Mouse (Mus musculus) spleen, adult 12 weeks (tissue): ENCODE measurements around the gene Syngr1.

ENCODE experiments used
- DNase-seq: peaks from one replicate; pipeline ENCODE4 v3.0.0; 2022; ENCODE audit warnings: low spot score

Syngr1 gene

DNA sequence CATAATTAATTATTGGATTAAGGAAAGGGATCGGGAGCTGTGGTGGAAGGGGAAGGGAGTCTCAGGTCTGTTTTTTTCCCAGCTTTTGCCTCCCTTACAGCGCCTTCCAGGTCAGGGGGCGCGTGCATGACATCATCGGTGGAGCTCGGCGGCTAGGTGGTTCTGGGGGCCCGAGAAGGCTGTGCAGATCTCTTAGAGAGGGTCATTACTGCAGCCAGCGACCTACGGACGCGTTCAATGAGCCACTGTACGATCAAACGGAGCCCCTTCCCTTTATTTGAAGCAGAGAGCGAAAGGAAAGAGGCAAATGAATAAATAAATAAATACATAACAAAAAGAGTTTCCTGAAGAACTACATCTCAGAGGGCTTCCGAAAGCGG lies 403 bp upstream of the Syngr1 start:
- no peak for DNase-seq

- DNase-seq, result no peak
Observed at GRCm38 (mm10) chr15:80092041-80092441, 907 bp downstream of the Syngr1 start.

- DNase-seq, result no peak
Observed at GRCm38 (mm10) chr15:80092599-80092998, 1.5 kb downstream of the Syngr1 start.

DNA sequence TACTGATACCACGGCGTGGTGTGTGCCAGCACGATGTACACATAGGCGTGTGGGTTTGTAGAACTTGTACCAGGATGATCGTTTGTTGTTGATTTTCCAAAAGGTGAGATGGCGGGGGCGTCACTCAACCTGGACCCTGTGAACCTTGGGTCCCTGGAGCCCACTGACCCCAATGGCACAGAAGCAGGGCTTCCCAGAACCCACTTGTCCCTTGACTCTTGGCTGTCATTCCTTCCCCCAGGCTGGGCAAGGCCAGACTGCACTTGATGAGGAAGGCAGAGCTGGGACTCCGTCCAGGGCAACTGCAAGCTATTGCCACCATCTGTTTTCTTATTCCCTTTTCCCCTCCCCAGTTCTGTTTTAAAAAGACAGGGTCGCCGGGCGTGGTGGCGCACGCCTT lies 3.1 kb downstream of the Syngr1 start:
- no peak for DNase-seq

DNA sequence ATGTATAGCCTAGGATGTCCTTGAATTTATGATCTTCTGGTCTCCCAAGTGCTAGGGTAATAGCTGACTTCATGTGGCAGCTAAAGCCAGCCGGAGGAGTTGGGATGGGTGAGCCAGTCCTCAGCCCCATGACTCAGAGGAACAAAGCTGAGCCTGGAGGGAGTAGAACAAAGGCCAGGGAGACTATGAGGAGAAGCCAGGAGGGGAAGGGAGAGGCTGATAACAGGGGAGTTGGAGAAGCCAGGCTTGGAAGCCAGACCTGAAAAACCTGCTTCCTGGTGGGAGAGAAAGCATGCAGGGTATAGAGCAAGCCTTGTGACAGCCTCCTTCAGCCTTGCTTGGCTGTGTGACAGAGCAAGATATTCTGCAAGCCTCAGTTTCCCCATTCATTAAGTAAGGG lies 4.5 kb downstream of the Syngr1 start:
- no peak for DNase-seq

DNA sequence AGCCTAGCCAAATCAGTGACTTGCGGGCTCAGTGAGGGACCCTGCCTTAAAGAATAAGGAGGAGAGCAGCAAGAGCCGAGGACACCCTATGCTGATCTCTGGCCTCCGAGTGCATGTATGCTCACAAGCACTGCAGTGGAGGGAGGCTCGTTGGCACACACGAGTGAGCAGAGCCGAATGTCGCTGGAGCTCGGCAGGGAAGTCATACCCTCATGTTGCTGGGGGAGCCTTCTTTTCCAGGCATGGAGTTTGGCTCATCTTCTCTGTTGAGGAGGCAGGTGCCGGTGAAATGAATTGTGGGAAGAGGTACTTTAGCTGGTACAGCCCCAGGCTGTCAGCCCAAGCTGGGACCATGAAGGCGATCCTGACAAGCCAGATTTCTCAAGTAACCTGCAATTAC lies 5.3 kb downstream of the Syngr1 start:
- DNase-seq, result no peak

DNA sequence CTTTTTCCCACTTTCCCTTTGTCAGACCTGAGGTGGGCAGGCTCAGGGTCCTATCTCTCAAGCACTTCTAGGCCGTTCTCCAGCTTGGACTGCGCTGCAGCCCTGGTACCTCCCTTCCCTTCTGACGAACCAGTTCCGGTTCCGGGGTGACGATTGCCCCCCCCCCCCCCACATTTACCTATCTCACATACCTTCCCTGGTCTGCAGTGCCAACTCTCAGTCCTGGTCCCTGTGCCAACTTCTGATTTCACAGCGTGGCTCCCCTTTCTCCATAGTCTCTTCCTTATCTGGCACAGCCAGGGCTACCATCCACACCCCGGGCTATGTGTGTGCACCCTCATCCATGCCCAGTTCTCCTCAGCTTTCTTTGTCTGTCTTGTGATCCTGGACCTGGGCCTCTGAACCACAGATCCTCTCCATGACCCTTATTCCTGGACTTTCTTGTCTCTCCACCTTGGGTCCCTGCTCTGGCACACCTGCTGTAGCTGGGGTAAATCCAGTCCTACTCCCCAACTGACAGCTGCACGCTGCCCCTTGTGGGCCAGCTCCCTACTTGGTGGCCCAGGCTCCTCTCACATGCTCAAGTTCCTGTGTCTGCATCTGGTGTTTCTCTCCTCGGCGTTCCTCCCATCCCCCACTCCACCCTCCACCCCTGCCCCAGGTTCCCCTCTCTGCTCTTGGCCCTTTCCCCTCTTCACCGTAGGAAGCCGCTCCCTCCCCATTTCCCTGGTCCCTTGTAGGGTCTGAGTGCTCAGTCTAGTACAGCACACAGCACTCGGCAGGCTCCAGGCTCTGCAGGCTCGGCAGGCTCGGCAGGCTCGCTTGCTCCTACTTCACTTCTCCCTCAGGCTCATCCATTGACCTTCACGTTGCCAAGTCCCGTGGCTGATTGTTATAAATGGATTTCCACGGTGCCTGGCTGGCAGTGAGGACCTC lies 6.1 kb downstream of the Syngr1 start:
- peak; percentile 57 for DNase-seq

DNA sequence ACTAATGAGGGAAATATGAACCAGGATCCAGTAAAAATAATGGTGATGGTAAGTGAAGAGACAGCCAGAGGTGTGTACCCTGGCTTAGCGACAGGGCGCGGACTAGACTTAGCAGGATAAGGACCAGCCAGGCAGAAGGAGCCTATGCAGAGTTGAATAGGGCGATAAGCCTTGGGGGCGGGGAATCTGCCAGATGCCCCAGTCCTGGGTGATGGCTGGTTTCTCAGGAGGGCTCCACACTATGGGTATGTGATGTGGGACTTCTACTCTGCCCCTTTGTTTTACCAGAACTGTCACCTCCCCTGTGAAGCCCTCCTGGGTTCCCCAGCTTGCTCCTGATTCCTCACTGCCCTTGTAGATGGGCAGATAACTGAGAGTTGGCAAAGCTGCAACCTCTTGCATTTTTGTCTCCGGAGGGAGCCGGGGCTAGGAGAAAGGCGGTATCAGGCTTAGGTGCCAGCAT lies 6.9 kb downstream of the Syngr1 start:
- DNase-seq, result peak; percentile 71

DNA sequence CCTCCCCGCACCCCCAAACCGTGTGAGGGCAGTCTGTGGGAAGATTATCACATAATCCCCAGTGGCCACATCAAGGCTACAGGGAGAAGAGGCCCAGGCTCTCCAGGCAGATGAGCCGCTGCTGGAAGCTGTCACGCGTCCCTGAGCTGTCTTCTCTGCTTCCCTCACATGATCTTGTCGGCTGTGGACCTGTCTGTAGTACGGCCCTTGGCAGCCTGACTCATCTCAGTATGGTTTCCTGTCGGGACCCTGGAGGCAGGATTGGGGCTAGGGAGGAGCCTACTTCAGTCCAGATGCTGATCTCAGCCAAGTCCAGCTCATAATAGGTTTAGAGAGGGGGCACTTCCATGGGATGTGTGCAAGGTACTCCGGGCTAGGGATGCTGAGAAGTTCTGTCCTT lies 7.7 kb downstream of the Syngr1 start:
- no peak for DNase-seq

- DNase-seq, result no peak
Observed at GRCm38 (mm10) chr15:80099477-80099876, 8.3 kb downstream of the Syngr1 start.

DNA sequence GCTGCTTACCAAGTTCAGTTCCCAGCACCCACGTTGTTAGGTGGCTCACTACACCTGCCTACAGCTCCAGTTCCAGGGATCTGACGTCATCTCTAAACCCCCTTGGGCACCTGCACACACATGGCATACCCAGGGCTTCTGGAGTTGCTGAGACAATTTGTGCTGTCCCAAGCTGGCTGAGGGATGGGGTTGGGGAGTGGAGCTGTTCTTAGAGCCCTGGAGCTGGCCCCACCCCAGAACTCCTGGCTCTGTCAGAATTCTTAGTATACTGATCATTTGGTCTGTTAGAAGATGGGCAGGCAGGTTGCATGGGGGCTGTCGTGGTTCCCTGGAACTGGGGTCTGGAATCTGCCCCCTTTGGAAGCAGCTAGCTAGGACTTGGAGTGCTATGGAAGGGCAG lies 9.1 kb downstream of the Syngr1 start:
- DNase-seq, result no peak

DNA sequence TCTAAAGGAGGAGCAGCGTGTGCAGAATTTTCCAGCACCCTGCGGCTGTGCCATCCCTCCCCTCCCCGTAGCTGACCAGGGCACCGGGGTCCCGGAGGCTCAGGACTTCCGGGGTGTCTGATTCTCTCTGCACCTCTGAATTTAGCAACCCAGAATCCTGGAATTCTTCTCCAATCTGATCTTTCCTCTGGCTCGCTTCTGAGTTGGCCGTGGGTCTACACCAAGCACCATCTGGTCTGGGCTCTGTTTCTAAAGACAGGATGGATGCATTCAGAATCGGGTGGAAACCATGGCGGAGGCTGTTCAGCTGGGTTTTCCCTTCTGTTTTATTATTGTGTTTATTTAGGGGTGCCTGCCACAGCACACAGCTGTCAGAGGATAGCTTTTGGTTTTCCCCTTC lies 9.7 kb downstream of the Syngr1 start:
- no peak for DNase-seq

GRCm38 (mm10) chr15:80101503-80101902 lies 10.4 kb downstream of the Syngr1 start:
- no peak for DNase-seq

- no peak for DNase-seq
Observed at GRCm38 (mm10) chr15:80102495-80102894, 11.4 kb downstream of the Syngr1 start.

GRCm38 (mm10) chr15:80105490-80106410 lies 14.6 kb downstream of the Syngr1 start:
- DNase-seq, result no peak

- no peak for DNase-seq
Observed at GRCm38 (mm10) chr15:80107143-80107542, 16.0 kb downstream of the Syngr1 start.

GRCm38 (mm10) chr15:80107575-80107974 lies 16.4 kb downstream of the Syngr1 start:
- DNase-seq, result no peak

DNA sequence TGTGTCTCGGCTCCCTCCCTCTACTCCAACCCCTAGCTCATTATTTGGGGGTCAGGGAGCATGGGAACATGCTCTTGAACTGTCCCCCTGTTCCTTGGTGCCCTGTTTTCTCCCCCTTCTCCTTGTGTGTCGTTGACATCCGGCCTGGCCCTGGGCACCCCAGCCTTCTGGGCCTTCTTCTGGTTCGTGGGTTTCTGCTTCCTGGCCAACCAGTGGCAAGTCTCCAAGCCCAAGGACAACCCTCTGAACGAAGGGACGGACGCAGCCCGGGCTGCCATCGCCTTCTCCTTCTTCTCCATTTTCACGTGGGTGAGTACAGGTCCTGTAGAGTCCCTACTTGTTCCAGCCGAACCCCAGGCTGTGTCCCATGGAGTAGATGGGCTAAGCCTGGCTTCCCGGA lies 20.3 kb downstream of the Syngr1 start:
- no peak for DNase-seq

DNA sequence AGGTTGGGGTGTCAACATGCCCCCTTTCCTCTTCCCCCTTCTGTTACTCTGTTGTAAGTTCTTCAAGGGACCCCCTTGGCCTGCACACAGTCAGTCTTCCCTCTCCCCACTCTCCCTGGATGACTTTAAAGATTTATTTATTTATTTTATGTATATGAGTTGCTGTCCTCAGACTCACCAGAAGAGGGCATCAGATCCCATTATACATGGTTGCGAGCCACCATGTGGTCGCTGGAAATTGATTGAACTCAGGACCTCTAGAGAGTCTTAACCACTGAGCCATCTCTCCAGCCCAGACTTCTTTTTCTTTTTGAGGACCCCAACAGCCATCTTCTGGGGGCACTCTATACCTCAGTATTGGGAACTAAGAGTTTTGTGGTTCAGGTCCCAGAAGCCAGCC lies 21.4 kb downstream of the Syngr1 start:
- no peak for DNase-seq

DNA sequence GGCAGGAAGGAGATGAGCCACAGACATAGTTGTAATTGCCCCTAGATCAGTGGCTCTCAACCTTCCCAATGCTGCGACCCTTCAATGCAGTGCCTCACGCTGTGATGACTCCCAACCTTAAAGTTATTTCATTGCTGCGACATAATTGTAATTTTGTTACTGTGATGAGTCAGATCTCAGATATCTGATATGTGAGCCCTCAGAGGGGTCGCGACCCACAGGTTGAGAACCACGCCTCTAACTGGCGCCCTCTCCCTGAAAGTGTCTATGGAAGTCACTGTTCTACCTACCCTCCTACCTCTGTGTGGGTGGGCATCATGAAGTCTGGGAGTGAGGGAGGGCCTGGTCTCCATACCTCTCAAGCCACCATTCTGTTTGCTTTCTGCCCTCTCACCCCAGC lies 23.3 kb downstream of the Syngr1 start:
- no peak for DNase-seq

DNA sequence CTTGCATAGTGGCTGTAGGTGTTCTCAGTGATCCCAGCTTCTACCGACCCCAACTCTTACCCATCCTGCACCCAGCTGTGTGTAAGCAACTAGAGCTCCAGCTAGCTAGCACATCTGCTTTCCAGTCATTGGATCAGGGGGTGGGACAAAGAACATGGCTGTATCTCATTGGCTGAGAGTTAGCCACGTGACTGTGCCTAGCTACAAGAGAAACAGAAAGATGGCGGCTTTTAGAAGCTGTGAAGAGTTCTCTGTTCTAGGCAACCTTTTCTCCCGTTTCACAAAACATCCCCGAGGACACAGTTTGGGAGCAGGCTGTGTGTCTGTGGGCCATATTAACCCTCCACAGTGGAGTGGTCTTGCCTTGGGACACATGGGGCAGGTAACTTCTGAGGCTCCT lies 24.1 kb downstream of the Syngr1 start:
- no peak for DNase-seq

DNA sequence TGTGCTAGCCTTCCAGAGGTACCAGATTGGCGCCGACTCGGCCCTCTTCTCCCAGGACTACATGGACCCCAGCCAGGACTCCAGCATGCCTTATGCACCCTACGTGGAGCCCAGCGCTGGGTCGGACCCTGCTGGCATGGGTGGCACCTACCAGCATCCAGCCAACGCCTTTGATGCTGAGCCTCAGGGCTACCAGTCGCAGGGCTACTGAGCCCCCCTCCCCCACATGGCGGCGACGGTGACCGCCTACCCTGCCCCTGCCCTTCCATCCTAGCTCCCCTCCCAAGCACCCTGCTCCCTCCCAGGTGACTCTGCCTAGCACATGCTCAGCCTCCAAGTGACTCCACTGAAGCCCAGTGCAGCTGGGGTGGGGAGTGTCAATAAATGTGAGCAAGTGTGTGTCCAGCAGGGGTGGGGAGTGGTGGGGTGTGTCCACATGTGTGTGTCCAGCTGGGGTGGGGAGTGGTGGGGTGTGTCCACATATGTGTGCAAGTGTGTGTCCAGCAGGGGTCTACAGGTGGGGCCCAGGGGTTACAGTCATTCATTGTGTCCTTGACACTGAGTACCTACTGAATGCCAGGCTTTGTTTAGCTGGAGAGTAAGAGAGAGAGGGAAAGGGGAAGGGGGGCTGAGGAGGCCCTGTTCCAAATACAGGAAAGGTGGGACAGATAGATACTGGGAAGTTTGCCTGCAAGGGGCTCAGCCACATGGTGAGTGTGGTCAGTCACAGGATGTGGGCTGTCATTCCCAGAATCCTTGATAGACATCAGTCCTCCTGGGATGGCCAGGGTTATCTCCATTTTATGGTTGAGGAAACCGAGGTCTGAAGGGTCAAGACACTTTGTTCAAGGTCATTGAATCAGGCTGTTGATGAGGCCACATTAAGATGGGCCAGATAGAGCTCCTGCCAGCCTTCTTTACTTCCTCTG lies 25.0 kb downstream of the Syngr1 start:
- no peak for DNase-seq
